Mouse (Mus musculus) cerebellum, adult 2 months (tissue): ENCODE measurements around the gene Grb7. TPM values are rescaled to one million over a fixed set of nuclear protein-coding genes. Genes with fewer than 3 reads are reported as not detected.
A peak's percentile ranks its signal among the peaks of the same experiment; 100 is the strongest.

Experiments
- DNase-seq, 2 experiments: peaks; one replicate each; pipeline ENCODE4 v3.0.0; 2021
- H3K27ac ChIP-seq: fragments of 200-500 bp; 2 replicates; pipeline ENCODE4 v1.5.1; 2012; ENCODE audit warnings: low read length, control low read depth, inconsistent platforms; ENCODE audit not compliant: insufficient read depth
- H3K27me3 ChIP-seq: fragments of 200-500 bp; 2 replicates; pipeline ENCODE4 v1.6.1; 2012; ENCODE audit warnings: inconsistent platforms, mild to moderate bottlenecking, low read length, moderate library complexity; ENCODE audit not compliant: control insufficient read depth, insufficient read depth
- H3K4me1 ChIP-seq: fragments of 200-500 bp; 2 replicates; pipeline ENCODE4 v1.6.1; 2011; ENCODE audit warnings: low read length; ENCODE audit not compliant: control insufficient read depth, insufficient read depth
- H3K4me3 ChIP-seq: fragments of 200-500 bp; replicated peaks from 2 replicates; pipeline ENCODE3; 2011; ENCODE audit warnings: mild to moderate bottlenecking, low read depth, low read length, control low read depth; ENCODE audit not compliant: insufficient read depth
- CTCF ChIP-seq: fragments of 200-500 bp; IDR thresholded peaks from 2 replicates; pipeline ENCODE4 v1.5.1; 2011; ENCODE audit warnings: low read depth, mild to moderate bottlenecking, control low read depth, low read length, moderate library complexity, borderline replicate concordance; ENCODE audit not compliant: insufficient read depth
- POLR2A ChIP-seq: fragments of 200-500 bp; IDR thresholded peaks from 2 replicates; pipeline ENCODE4 v1.6.1; 2011; ENCODE audit warnings: low read length, control low read depth, borderline replicate concordance; ENCODE audit not compliant: insufficient read depth
- WGBS: fragments of 180-500 bp; shearing (Covaris S2); methylation state at CpG from one replicate; pipeline ENCODE4 v1.1.7; 2018; 5-methylcytosine and 5-hydroxymethylcytosine counted together
- polyA plus RNA-seq: library from polyadenylated mRNA; depleted of rRNA; stranded (reverse); fragments of >200 nt; gene quantifications from 2 replicates; pipeline ENCODE4 v1.2.3, GENCODE M21; 2012

The Grb7 gene
- polyA plus RNA-seq, 1 experiment = 15.8 TPM

DNA sequence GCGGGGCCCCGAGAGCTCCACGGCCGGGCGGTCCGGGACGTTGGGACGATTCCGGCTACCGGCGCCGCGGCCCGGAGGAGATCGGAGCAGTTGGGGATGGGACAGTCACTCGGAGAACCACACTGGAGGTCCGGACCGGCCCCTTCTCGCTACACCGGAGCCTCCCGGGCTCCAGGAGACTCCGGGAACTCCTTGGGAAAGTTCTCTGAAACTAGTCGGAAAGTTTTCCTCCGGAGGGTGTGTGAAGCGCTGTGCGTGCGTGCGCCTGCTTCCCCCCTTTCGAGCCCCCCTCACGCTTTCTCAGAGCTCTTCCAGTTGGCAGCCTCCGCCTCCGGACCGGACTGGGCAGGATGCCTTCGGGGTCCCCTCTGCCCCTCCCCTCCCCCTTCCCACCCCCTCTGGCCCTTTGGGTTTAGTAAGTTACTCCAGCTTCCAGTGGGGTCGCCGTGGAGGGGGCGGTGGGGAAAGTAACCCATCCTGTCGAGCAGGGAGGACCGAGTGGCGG lies 33.3 kb upstream of the Grb7 start:
- no peak for TF ChIP-seq POLR2A
- no peak for TF ChIP-seq CTCF
- no peaks in the 10 kb centered on the region; the same call in 1 of the 2 replicates for H3K4me1 ChIP-seq
- WGBS = under 1% methylated on average over 40 of the region's 40 CpGs
- H3K4me3 ChIP-seq = peak overlapping the region; percentile 25
- DNase-seq = no peak
- no peak overlapping the region for H3K27ac ChIP-seq
- H3K27me3 ChIP-seq = peaks cover 6% of the 10 kb centered on the region; the same call in 1 of the 2 replicates

DNA sequence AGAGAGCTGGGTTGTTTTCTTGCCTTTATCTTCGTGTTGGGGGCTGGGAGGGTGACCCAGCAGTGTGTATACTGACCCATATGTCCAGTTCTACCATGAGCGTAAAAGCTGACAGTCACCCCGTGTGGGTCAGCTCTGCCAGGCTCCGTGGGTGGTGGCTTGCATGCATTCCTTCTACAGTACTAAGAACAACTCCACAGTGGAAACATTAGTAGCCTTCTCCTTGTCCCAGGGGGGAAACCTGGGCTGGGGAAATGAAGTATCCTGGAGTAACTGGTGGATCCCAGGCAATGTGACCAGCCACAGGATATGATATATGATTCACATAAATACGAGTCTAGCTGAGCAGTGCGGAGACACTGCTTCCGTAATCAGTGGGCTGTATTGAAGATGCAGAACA lies 32.5 kb upstream of the Grb7 start:
- whole genome bisulfite sequencing = 20% methylated on average over 7 of the region's 7 CpGs
- Histone ChIP-seq H3K4me3 (no peak overlapping the region), H3K4me1 (no peaks in the 10 kb centered on the region; the same call in 1 of the 2 replicates), H3K27ac (no peak overlapping the region), H3K27me3 (peaks cover 6% of the 10 kb centered on the region; the same call in 1 of the 2 replicates)
- DNase-seq = no peak
- TF ChIP-seq POLR2A (no peak), CTCF (no peak)

DNA sequence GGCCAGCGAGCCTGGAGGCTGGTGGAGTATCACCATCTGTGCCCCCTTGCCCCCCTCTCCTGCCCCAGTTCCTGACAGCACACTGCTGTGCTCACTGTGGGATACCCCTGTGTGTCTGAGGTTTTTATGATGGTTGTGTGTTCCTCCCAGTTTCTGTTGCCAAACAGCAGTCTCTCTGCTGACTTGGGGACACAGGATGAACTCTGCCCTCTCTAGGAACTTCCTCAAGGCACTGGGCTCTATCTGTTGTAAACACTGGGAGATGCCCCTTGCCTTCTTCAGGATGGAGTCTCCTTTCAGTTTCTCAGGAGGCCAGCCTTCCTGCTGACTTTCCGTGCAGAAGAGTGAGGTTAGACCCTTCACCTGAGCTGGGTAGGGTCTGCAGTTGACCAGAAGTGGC lies 32.0 kb upstream of the Grb7 start:
- no peaks in the 10 kb centered on the region; the same call in 1 of the 2 replicates for H3K4me1 ChIP-seq
- 24% methylated on average over 2 of the region's 2 CpGs for WGBS
- no peak overlapping the region for H3K27ac ChIP-seq
- H3K27me3 ChIP-seq = peaks cover 6% of the 10 kb centered on the region; the same call in 1 of the 2 replicates
- no peak overlapping the region for H3K4me3 ChIP-seq
- TF ChIP-seq CTCF = no peak
- no peak for TF ChIP-seq POLR2A
- DNase-seq = no peak

DNA sequence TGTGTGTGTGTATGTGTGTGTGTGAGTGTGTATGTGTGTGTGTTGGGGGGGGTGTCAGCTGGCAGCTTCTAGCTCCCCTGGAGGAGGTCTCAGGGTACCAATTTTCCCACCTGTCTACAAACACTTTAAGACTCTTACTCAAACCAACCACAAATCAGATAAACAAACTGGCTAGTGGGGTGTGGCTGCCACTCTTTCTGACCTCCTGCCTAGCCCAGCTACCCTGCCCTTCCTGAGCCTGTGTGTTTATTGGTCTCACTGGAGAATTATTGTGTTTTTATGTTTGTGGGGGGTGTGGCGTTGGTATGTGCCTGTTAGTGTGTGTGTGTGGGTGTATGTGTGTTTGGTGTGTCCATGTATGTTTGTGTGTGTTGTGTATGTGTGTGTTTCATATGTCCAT lies 29.1 kb upstream of the Grb7 start:
- TF ChIP-seq POLR2A (no peak), CTCF (no peak)
- no peaks in the 10 kb centered on the region; the same call in 1 of the 2 replicates for H3K4me1 ChIP-seq

DNA sequence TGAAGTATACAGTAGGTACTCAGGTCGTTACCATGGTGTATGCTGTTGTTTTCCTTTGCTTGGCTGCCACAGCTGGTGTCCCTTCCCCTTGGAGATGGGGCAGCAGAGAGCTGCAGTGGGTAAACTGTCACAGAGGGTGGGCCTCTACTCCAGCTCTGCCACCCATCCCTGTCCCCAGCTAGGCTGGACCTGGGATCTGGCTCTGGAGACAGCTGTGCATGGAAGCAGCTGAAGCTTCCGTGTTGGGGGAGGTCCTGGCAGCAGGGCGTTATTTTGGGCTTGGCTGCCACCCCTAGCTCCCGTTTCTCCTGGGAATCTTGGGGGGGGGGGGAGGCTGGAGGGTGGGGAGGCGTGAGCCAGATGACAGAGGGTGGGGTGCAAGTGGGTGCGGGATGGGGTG lies 27.9 kb upstream of the Grb7 start:
- no peak overlapping the region for H3K27ac ChIP-seq
- no peaks in the 10 kb centered on the region; the same call in 1 of the 2 replicates for H3K27me3 ChIP-seq
- WGBS = 28% methylated on average over 5 of the region's 6 CpGs
- no peak overlapping the region for H3K4me3 ChIP-seq
- no peak for DNase-seq
- TF ChIP-seq POLR2A = no peak
- no peak for TF ChIP-seq CTCF
- H3K4me1 ChIP-seq = no peaks in the 10 kb centered on the region

More for the DNA sequence above, 29.1 kb upstream of the Grb7 start:
- no peak overlapping the region for H3K27ac ChIP-seq
- no peak overlapping the region for H3K4me3 ChIP-seq
- H3K27me3 ChIP-seq = peaks cover 6% of the 10 kb centered on the region; the same call in 1 of the 2 replicates
- no peak for DNase-seq
- 88% methylated on average over 1 of the region's 1 CpGs for WGBS

DNA sequence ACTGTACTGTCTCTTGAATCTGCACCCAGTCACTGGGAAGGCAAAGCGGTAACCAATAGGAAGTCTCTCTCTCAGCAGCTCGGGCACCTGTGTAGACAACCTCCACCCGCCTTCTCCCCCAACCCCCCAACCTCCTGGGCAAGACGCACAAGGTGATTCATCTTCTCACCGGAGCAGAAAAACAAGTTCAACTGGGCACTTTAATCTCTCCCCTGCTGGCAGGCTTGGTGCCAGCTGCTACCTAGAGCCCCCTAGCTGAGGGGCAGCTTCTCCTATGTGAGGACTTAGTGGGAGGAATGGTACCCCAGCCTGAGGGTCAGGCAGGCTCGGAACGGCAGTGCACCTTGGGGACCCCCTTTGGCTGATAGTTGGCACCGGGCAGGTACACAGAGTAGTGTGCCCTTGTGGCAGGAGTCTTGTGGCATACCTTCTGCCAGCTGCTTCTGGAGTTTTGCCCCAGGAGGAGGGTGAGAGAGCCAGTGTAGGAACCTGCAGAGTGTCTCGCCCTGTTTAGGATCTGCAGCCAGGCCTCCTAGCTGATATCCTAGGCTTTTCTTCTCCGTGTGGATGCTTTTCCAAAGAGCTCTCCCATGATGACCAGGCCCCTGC lies 27.2 kb upstream of the Grb7 start:
- WGBS = 69% methylated on average over 10 of the region's 10 CpGs
- Histone ChIP-seq H3K4me3 (no peak overlapping the region), H3K27ac (no peak overlapping the region), H3K27me3 (no peaks in the 10 kb centered on the region), H3K4me1 (no peaks in the 10 kb centered on the region)
- no peak for DNase-seq
- TF ChIP-seq POLR2A (no peak), CTCF (no peak)

DNA sequence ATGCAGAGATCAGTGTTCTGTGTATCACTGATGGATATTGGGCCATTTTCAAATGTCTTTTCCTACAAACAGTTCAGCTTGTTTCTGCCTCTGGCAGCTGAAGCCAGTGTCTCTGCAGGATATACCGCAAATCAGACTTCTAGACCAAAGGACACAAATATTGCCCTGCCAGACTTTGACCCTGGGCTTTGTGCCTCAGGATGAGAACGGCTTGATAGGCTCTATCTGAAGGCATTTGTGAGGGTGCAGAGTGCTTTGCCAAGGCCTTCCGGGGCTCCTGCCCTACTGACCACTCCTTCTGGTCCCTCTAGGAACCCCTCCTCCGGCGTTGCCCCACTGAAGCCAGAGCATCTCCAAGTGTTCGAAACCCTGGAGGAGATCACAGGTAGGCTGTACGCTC lies 19.6 kb upstream of the Grb7 start:
- no peak overlapping the region for H3K4me3 ChIP-seq
- DNase-seq = no peak
- 90% methylated on average over 7 of the region's 7 CpGs for WGBS
- H3K4me1 ChIP-seq = no peaks in the 10 kb centered on the region
- TF ChIP-seq POLR2A (no peak), CTCF (no peak)
- no peaks in the 10 kb centered on the region for H3K27me3 ChIP-seq
- H3K27ac ChIP-seq = no peak overlapping the region

DNA sequence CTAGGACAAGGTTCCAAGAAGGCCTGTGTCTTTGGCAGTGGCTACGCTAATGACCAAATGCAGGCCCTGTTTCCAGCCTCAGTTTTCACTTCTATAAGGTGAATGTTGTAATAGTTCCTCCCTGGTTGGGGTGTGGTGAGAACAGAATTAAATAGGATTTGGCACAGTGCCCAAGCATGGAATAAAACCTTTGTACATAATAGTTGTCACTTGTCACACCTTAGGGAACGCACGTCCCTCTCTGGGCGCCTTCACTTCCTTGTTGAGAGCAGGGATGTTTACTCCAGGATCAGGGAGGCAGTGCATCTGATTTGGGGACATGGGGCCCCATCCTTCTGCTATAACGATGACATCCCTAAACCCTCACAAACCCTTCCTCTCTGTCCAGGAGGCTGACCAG lies 17.8 kb upstream of the Grb7 start:
- Histone ChIP-seq H3K4me3 (no peak overlapping the region), H3K4me1 (no peaks in the 10 kb centered on the region), H3K27me3 (no peaks in the 10 kb centered on the region), H3K27ac (no peak overlapping the region)
- no peak for TF ChIP-seq CTCF
- TF ChIP-seq POLR2A = no peak
- WGBS = 83% methylated on average over 5 of the region's 5 CpGs
- DNase-seq = no peak
